Mouse (Mus musculus) limb, embryonic 14.5 days (tissue): Measurements from ENCODE around the gene Tex19.1. TPM values are rescaled to one million over a fixed set of nuclear protein-coding genes. Genes with fewer than 3 reads are reported as not detected.

Source experiments
- ATAC-seq: fragments of 200-750 bp; cut with Nextera tagmentation; 2 replicates; pipeline ENCODE4 v1.8.0; 2017; ENCODE audit warnings: low read depth, moderate number of reproducible peaks, moderate TSS enrichment; ENCODE audit not compliant: low FRiP score
- DNase-seq: peaks from one replicate; pipeline ENCODE4 v3.0.0-alpha.2; 2015; ENCODE audit warnings: low spot score
- H3K27ac ChIP-seq: fragments of 300-500 bp; sonication (generic); replicated peaks from 2 replicates; pipeline ENCODE4 v1.5.1; 2014; ENCODE audit warnings: low read depth, mild to moderate bottlenecking, low read length, moderate library complexity, mixed read lengths
- H3K27me3 ChIP-seq: fragments of 300-500 bp; sonication (generic); 2 replicates; pipeline ENCODE4 v1.6.1; 2014; ENCODE audit warnings: low read length, mixed read lengths; ENCODE audit not compliant: control insufficient read depth, insufficient read depth
- H3K36me3 ChIP-seq: fragments of 300-500 bp; sonication (generic); 2 replicates; pipeline ENCODE4 v1.6.1; 2014; ENCODE audit warnings: mild to moderate bottlenecking, low read length, moderate library complexity, mixed read lengths; ENCODE audit not compliant: control insufficient read depth, insufficient read depth
- H3K4me1 ChIP-seq: fragments of 300-500 bp; sonication (generic); 2 replicates; pipeline ENCODE4 v1.6.1; 2014; ENCODE audit warnings: antibody characterized with exemption, low read length, mixed read lengths; ENCODE audit not compliant: control insufficient read depth, insufficient read depth
- H3K4me2 ChIP-seq: fragments of 300-500 bp; sonication (generic); replicated peaks from 2 replicates; pipeline ENCODE4 v1.6.1; 2014; ENCODE audit warnings: low read depth, mild to moderate bottlenecking, low read length, moderate library complexity; ENCODE audit not compliant: severe bottlenecking
- H3K4me3 ChIP-seq: fragments of 300-500 bp; sonication (generic); replicated peaks from 2 replicates; pipeline ENCODE4 v1.5.1; 2014; ENCODE audit warnings: low read length
- H3K9ac ChIP-seq: fragments of 300-500 bp; sonication (generic); 2 replicates; pipeline ENCODE4 v1.6.1; 2014; ENCODE audit warnings: mild to moderate bottlenecking, low read depth, low read length, moderate library complexity; ENCODE audit not compliant: severe bottlenecking
- H3K9me3 ChIP-seq: fragments of 300-500 bp; sonication (generic); 2 replicates; pipeline ENCODE4 v1.6.1; 2016; ENCODE audit warnings: low read length; ENCODE audit not compliant: control insufficient read depth
- POLR2A ChIP-seq: fragments of 200-500 bp; IDR thresholded peaks from 2 replicates; pipeline ENCODE4 v1.8.0; 2012; ENCODE audit warnings: inconsistent platforms, mild to moderate bottlenecking, moderate library complexity, borderline replicate concordance; ENCODE audit not compliant: insufficient read depth, insufficient read length; ENCODE audit errors: extremely low read depth
- WGBS: fragments of 180-500 bp; shearing (Covaris S2); extraction: QIAGEN DNeasy Blood & Tissue Kit; methylation state at CpG from one replicate; pipeline ENCODE4 v1.1.7; 2014; 5-methylcytosine and 5-hydroxymethylcytosine counted together
- polyA plus RNA-seq, 2 experiments: library from polyadenylated mRNA; depleted of rRNA in 1 of 2; stranded (reverse) in 1 of 2; unstranded in 1 of 2; fragments of >200 nt; fragmentation: Nextera tagmentation in 1 of 2; extraction: Ambion mirVana in 1 of 2; gene quantifications; 2 replicates each; pipeline versions ENCODE4 v1.2.1 to v1.2.3; 2012 to 2014

Tex19.1 gene
- polyA plus RNA-seq, 2 experiments: 0.10 TPM; not detected in 1

- ATAC-seq (no peak), DNase-seq (no peak)
- TF ChIP-seq POLR2A: no peak
- Histone ChIP-seq H3K4me1 (no peaks in the 10 kb centered on the region), H3K9me3 (no peaks in the 10 kb centered on the region), H3K4me3 (no peak overlapping the region), H3K9ac (no peak overlapping the region), H3K36me3 (no peaks in the 10 kb centered on the region), H3K27me3 (no peaks in the 10 kb centered on the region), H3K27ac (no peak overlapping the region), H3K4me2 (no peak overlapping the region)
- 86% methylated on average over 3 of the region's 3 CpGs for WGBS
Observed at GRCm38 (mm10) chr11:121125522-121126172, 20.3 kb upstream of the Tex19.1 start.

DNA sequence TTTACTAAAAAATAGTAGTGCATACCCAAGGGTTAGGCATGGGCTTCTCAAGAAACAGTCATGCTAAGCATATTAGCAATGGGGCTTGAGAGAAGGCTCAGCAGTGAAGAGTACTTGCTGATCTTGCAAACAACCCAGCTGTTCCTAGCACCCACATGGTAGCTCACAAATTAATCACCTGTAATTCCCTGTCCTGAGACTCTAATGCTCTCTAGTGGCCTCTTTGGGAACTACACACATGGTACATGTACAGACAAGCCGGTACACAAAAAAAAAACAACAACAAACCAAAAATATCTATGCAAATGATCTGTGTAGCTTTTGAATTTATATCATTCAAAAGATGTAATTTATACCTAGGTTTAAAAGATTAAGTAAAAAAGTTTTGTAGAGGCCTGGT lies 19.5 kb upstream of the Tex19.1 start:
- Histone ChIP-seq H3K4me3 (no peak overlapping the region), H3K9ac (no peak overlapping the region), H3K27me3 (no peaks in the 10 kb centered on the region), H3K36me3 (no peaks in the 10 kb centered on the region), H3K9me3 (no peaks in the 10 kb centered on the region), H3K4me2 (no peak overlapping the region), H3K4me1 (no peaks in the 10 kb centered on the region), H3K27ac (no peak overlapping the region)
- 76% methylated on average over 1 of the region's 1 CpGs for WGBS
- no peak for TF ChIP-seq POLR2A
- DNase-seq (no peak), ATAC-seq (no peak)

- WGBS: 89% methylated on average over 3 of the region's 3 CpGs
- Histone ChIP-seq H3K27me3 (no peaks in the 10 kb centered on the region), H3K4me2 (no peak overlapping the region), H3K9ac (no peak overlapping the region), H3K4me3 (no peak overlapping the region), H3K4me1 (no peaks in the 10 kb centered on the region), H3K9me3 (no peaks in the 10 kb centered on the region), H3K27ac (no peak overlapping the region), H3K36me3 (no peaks in the 10 kb centered on the region)
- DNase-seq (no peak), ATAC-seq (no peak)
- TF ChIP-seq POLR2A: no peak
Observed at GRCm38 (mm10) chr11:121127441-121127840, 18.5 kb upstream of the Tex19.1 start.

DNA sequence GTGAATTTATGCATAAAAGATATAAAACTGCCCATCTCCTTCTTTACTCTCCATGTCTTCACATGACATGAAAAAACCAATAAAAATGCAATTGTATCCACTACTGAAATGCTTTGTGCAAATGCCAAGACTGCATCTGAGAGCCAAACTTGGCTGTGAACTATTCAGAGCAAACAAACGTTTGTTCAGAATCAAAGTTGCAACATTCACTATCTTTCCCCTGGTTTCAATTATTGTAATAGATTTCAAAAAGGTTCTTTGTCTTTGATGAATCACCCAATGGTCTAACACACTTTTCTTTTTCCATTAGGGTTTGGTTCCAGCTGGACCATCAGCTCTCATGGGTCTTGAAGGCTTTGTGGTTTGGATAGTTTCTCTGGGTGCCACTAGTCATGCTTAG lies 16.3 kb upstream of the Tex19.1 start:
- H3K4me2 ChIP-seq: no peak overlapping the region
- no peak overlapping the region for H3K9ac ChIP-seq
- no peak for TF ChIP-seq POLR2A
- no peak for ATAC-seq
- no peak overlapping the region for H3K27ac ChIP-seq
- no peak overlapping the region for H3K4me3 ChIP-seq
- H3K27me3 ChIP-seq: no peaks in the 10 kb centered on the region
- H3K9me3 ChIP-seq: no peaks in the 10 kb centered on the region
- DNase-seq: no peak
- 58% methylated on average over 1 of the region's 1 CpGs for WGBS
- no peaks in the 10 kb centered on the region for H3K4me1 ChIP-seq
- no peaks in the 10 kb centered on the region for H3K36me3 ChIP-seq

GRCm38 (mm10) chr11:121134600-121134999 lies 11.3 kb upstream of the Tex19.1 start:
- 46% methylated on average over 1 of the region's 1 CpGs for WGBS

More at GRCm38 (mm10) chr11:121134600-121134999, 11.3 kb upstream of the Tex19.1 start:
- no peaks in the 10 kb centered on the region for H3K9me3 ChIP-seq
- no peak for TF ChIP-seq POLR2A
- DNase-seq (no peak), ATAC-seq (no peak)
- H3K4me2 ChIP-seq: no peak overlapping the region
- no peaks in the 10 kb centered on the region for H3K27me3 ChIP-seq
- no peaks in the 10 kb centered on the region for H3K36me3 ChIP-seq
- no peak overlapping the region for H3K9ac ChIP-seq
- no peak overlapping the region for H3K27ac ChIP-seq
- H3K4me1 ChIP-seq: no peaks in the 10 kb centered on the region
- no peak overlapping the region for H3K4me3 ChIP-seq
